Mouse (Mus musculus): ENCODE measurements around the gene Ccl19. TPM values are rescaled to one million over a fixed set of nuclear protein-coding genes. Genes with fewer than 3 reads are reported as not detected.
"Not testable (repeated sequence)": the region's sequence is repeated elsewhere in the genome, so short reads cannot be mapped to it uniquely, and the experiment has no call there.

Ccl19 gene
- 67.6 and 101 TPM in 2 replicates for polyA plus RNA-seq (2012; rRNA removed)

DNA sequence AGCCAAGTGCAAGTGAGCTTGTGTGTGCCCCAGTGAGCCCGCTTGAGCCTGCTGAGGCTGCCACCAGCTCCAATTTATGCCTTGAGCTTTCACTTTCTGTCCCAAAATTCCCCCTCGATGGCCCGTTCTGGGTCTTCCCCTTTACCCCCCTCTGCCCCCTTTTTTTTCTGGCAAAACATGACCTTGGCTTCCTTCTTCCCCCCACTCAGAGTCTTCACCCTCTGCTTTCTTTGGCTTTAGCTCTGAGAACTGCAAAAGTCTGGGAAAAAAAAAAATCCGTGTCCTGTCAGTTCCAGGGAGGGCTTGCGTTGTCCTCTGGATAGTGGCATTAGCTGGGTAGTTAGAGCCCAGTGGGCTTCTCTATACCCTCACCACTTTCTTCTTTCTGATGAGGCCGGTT, at the start of gene Ccl19:
Ccl19 (minus strand) TSS at position 101 of the 400 bp plus-strand sequence.
- H3K4me1 ChIP-seq (replicated peaks; ENCODE audit: control insufficient read depth, insufficient read depth, low read length); H3K27me3 ChIP-seq (ENCODE audit: control insufficient read depth, insufficient read depth, low read length); DNase-seq; H3K27ac ChIP-seq (ENCODE audit: control insufficient read depth, insufficient read depth, low read length); H3K4me3 ChIP-seq (ENCODE audit: control insufficient read depth, insufficient read depth, low read length); H3K36me3 ChIP-seq (ENCODE audit: control insufficient read depth, insufficient read depth, low read length): not testable (repeated sequence)
- WGBS, result no CpG with 5 or more reads among the region's 6 CpGs

DNA sequence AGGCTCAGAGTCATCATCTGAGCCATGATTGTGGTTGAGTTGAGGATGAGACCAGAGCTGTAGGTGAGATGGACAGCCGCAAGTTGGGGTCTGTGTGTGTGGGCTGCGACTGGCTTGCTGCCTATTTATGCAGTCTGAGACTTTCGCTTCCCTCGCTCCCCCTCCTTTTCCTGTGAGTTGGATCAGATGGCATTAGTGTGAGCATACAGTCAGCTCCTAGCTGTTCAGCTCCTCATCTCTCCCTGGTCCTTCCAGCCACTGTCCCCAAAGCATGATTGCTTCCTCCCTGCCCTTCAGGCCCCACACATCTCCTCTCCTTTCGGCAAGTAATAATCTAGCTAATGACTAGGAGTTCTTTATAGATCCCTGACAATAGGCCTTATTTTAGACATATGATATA, 17.5 kb upstream of the Ccl19 start, which contains the start of gene Ccl21a:
Ccl21a (minus strand) TSS at position 101 of the 400 bp plus-strand sequence.
- WGBS, result no CpG with 5 or more reads among the region's 5 CpGs
- H3K4me1 ChIP-seq (replicated peaks; ENCODE audit: control insufficient read depth, insufficient read depth, low read length), result not testable (repeated sequence)

DNA sequence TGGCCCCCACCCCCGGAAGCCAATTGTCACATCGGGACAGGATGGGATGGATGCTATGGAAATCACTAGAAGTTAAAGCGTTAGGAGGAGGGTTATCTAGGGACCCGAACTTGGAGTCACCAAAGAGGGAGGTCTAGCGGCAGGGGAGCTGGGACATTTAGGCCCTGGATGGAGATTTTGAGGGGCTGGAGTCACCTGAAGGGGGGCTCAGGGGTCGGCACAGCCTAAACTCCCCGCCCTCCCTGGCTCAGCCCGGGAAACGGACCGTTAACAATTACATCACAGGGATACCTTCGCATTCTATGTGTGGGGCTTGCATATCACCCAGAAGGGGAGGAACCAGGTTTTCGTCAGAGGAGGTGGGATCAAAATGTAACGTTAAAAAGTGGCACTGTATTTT, 21.1 kb downstream of the Ccl19 start, which contains the start of gene 4930578G10Rik:
4930578G10Rik (plus strand) TSS at position 301 of the 400 bp plus-strand sequence.
- DNase-seq; H3K4me1 ChIP-seq (replicated peaks; ENCODE audit: control insufficient read depth, insufficient read depth, low read length); H3K4me3 ChIP-seq (ENCODE audit: control insufficient read depth, insufficient read depth, low read length); H3K27me3 ChIP-seq (ENCODE audit: control insufficient read depth, insufficient read depth, low read length); H3K36me3 ChIP-seq (ENCODE audit: control insufficient read depth, insufficient read depth, low read length); H3K27ac ChIP-seq (ENCODE audit: control insufficient read depth, insufficient read depth, low read length): not testable (repeated sequence)
- no CpG with 5 or more reads among the region's 13 CpGs for WGBS

More for the DNA sequence above, 17.5 kb upstream of the Ccl19 start, which contains the start of gene Ccl21a:
- not testable (repeated sequence) for H3K4me3 ChIP-seq (ENCODE audit: control insufficient read depth, insufficient read depth, low read length); H3K27me3 ChIP-seq (ENCODE audit: control insufficient read depth, insufficient read depth, low read length); DNase-seq; H3K27ac ChIP-seq (ENCODE audit: control insufficient read depth, insufficient read depth, low read length); H3K36me3 ChIP-seq (ENCODE audit: control insufficient read depth, insufficient read depth, low read length)

Other genes starting within 250 kb of the Ccl19 start
- gene Fam205a2, start 228.4 kb downstream of the Ccl19 start, polyA plus RNA-seq (2012; rRNA removed), result 0.04 and 0.09 TPM in 2 replicates
- gene Gm10591, start 144.4 kb downstream of the Ccl19 start, polyA plus RNA-seq (2012; rRNA removed), result 5.9 and 9.4 TPM in 2 replicates
- 15.6 and 26.6 TPM in 2 replicates for gene Gm2564, start 126.9 kb downstream of the Ccl19 start, polyA plus RNA-seq (2012; rRNA removed)
- gene Ccl27b, start 101.3 kb downstream of the Ccl19 start, polyA plus RNA-seq (2012; rRNA removed), result not detected in 2 replicates
- 0.26 and 2.1 TPM in 2 replicates for gene Il11ra2, start 94.7 kb downstream of the Ccl19 start, polyA plus RNA-seq (2012; rRNA removed)
- gene 4930578G10Rik, start 21.0 kb downstream of the Ccl19 start, polyA plus RNA-seq (2012; rRNA removed), result not detected in 2 replicates
- 453 and 548 TPM in 2 replicates for gene Ccl21a, start 17.4 kb upstream of the Ccl19 start, polyA plus RNA-seq (2012; rRNA removed)
- gene Fam205a1, start 97.3 kb upstream of the Ccl19 start, polyA plus RNA-seq (2012; rRNA removed), result 0.04 TPM in 1 of 2 replicates, not detected in the other
- not detected in 2 replicates for gene Gm12394, start 100.2 kb upstream of the Ccl19 start, polyA plus RNA-seq (2012; rRNA removed)
- not detected in 2 replicates for gene Fam205c, start 117.7 kb upstream of the Ccl19 start, polyA plus RNA-seq (2012; rRNA removed)
- 1.5 and 2.3 TPM in 2 replicates for gene Phf24, start 160.1 kb upstream of the Ccl19 start, polyA plus RNA-seq (2012; rRNA removed)
- 9.1 and 12.6 TPM in 2 replicates for gene Dnajb5, start 193.2 kb upstream of the Ccl19 start, polyA plus RNA-seq (2012; rRNA removed)
- not detected in 2 replicates for gene 1700022I11Rik, start 213.0 kb upstream of the Ccl19 start, polyA plus RNA-seq (2012; rRNA removed)
- gene Vcp, start 243.9 kb upstream of the Ccl19 start, polyA plus RNA-seq (2012; rRNA removed), result 126 and 169 TPM in 2 replicates